Mouse (Mus musculus) right cerebral cortex, adult 18-20 months (tissue): ENCODE measurements around the gene Stxbp3.

ENCODE experiments used
- DNase-seq: peaks from one replicate; pipeline ENCODE4 v3.0.0; 2022; ENCODE audit warnings: mixed read lengths

Gene Stxbp3

DNA sequence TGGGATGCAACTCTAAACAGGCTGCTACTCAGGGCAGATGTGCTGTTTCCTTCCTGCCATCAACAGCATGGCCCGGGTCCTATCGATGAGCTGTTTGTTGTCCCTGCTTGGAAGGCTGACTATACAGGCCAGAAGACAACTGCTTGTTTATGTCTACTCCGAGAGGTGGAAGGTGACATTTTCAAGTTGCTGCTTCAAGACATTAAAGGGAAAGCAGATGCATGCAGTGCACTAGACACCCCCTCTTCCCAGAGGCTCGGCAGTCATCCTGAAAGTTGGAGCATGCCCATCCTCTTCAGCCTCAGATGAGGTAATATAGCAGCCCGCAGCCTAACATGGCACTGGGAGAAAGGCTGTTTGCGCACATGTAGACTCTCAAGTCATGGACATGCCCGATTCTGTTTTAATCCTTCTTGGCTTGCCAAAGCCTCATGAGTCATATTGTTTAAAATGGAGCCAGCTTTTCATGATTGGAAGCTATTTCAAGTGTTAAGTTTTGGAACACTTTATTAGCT is 77.7 kb downstream of the Stxbp3 start:
- peak; percentile 69 for DNase-seq

DNA sequence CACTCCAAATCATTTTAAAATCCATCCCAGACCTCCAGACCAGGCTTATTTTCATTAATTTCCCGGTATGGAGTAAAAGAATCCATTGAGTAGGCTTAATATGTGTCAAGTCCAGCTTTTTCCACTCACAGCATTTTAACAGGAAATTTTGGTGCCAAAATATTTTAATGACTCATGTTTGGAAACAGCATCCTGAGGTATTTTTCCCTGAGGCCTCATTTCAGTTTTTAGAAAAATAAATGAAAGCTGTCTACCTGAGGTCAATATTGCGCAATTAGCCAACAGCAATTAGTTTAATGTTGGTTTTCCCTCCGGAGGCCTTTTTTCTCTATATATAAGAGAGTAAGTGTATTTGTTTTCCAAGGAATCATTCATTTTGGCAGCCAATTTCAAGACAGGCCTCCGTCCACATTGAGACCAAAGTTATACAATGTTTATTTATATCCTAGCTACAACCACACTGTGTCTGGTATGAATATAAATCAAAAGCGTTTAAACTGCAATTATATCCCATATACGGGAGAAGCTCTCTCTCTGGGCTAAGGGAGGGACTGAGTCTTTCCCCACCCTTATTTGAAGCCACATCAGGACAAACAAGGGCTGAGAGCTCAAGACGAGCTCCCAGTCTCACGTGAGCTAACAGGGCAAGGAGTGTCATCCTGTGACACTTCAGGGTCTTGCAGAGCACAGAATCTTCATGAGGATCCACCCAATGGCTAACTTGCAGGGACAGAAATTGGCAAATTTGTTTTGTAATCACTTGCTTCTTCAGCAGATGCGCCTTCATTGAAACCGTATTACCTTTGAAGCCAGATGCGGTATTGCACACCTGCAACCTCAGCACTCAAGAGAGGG is 80.5 kb downstream of the Stxbp3 start:
- no peak for DNase-seq

DNA sequence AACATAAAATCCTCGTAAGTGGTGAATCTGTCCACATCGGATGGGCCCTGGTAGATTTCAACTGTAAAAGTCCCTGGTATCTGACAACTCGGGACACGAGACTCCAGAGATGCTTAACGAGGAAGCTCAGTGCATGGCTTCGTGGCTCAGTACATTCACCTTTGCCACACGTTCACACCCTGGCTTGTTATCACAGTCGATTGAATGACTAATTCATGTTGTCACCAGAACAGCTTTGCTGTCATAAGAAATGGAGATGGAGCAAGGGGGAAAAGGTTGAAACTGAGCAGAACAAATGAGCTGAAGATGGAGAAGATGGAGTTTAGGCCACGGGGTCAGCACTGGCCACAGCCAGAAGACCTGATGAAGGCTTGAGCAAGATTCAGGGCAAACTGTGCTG is 82.8 kb downstream of the Stxbp3 start:
- DNase-seq = no peak

DNA sequence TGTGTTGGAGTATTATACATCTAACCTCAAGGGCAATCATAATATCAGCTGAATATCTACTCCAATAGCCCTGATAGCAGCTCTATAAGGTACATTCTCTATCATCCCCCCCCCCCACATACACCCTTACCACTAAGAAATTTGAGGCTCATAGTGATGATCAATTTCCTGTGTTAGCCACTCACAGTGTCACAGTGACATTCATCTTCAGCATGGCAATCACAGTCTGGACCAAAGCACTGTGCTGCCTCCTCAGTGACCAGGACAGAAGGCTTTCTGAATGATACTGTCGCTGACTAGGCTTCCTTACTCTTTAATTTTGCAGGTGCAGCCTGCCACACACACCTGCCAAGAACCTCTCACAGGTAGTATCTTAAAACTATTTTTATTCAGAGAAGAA is 84.2 kb downstream of the Stxbp3 start:
- no peak for DNase-seq

DNA sequence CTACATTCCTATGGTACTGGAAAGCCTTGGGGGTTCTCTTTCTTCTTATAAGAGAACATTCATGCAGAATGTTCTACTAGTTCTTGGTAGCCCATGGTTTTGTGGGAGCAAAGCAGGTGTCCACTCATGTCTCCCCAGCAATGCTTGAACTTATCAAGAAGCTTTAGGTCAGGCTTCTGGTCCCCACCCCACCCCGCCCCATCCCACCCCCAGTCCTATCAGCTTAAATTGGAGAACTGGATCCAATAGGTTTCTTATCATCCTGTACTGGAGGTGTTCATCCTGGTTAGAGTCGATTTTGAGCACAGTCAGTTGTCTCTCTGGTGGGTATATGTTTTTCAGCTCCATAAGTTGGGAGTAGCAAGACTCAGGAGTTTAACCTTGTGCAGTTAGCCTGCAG is 84.8 kb downstream of the Stxbp3 start:
- no peak for DNase-seq

DNA sequence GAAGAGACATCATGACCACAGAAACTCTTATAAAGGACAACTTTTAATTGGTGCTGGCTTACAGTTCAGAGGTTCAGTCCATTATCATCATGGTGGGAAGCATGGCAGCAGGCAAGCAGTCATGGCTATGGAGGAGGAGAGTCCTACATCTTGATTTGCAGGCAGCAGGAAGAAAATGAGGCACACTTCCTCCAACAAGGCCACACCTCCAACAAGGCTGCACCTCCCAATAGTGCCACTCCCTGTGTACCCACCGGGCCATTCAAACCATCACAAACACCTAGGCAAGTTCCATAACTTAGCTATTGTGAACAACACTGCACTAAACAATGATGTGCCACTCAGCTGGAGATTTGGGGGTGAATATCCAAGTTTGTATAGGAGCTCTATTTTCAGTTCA is 85.8 kb downstream of the Stxbp3 start:
- no peak for DNase-seq

DNA sequence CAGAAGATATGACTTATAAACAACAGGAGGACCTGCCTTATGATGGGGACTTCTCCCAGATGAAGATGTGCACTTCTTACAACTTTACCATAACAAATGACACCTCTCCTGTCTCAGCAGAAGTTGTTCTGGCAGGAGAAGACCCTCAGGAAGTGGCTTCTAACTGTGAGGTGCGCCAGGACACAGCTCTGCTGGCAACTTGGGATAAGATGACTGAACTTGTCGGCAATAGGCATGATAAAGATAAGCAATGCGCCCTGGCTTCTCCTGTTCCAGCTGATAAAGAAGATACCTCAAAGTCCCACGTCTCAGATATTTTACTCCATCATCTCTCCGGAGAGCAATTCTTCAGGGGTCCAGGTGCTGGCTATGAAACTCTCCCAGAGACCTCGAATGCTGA is 88.6 kb downstream of the Stxbp3 start:
- DNase-seq = no peak

DNA sequence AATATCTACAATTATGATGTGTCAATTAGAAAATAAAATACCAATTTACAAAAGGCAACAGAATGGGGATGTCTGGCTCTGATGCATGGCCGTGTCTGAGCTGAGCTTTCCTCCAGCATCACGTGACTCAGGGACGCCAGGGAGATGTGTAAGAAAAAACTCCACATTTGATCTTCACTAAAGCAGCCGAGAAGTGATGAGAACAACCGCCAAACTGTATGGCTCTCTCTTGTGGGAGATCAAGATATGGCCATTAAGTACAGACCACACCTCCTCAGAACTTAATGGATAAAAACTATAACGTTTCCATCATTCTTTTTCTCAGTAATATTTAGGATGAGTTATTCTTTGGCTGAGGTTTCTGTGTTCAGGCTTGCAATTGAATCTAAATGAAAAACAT is 89.3 kb downstream of the Stxbp3 start:
- DNase-seq = no peak

DNA sequence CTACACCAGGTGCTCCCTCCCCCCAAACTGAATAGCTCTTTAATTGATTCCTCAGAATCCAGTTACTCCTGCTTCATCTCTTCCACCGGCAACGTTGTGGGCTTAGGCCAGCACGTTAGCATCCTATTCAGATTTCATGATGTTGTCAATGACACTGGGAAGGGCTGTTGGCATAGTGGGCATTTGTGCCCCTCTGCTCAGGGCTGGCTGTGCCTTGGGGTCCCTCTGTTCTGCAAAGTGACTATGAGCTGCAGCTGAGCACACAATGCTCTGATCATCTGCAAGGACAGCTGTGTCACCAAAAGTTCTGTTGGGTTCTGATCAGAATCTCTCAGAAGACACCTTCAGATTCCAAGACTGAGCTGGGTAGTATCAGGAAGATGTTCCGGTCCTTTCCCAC is 96.3 kb downstream of the Stxbp3 start:
- DNase-seq = no peak
